Mouse (Mus musculus) adrenal gland, adult (tissue): Measurements from ENCODE around the gene Agl.

Experiments
- DNase-seq, 2 experiments: peaks; one replicate each; pipeline ENCODE4 v3.0.0; 2022 to 2023; ENCODE audit warnings: low spot score in 1 of 2; ENCODE audit not compliant: inconsistent age in 2 of 2

Gene Agl

GRCm38 (mm10) chr3:116807811-116808506 lies at the start of gene Agl:
TSS of gene Agl (minus strand) at chr3:116808166.
- DNase-seq = peak; percentile 99

DNA sequence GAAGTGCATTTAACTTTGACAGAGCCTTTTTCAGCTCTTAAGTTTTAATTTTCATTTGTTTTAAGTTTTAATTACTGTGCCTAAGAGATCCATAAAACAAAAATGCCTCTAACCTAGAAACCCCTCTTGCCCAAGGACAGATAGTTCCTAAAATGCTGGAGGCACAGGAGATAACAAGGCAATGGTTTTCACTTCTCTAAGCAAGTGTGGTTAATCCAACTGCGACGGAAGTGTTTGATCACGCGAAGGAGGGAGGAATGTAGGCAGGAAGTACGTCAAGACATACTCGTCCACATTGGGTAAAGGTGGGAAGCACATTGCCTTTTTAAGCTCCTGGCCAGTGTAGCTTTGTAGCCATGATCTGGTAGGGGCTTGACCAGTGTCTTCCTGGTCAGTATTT lies 49.6 kb upstream of the Agl start:
- DNase-seq = no peak

- no peak for DNase-seq
Measured at GRCm38 (mm10) chr3:116852421-116852820, 44.5 kb upstream of the Agl start.

GRCm38 (mm10) chr3:116850376-116850775 lies 42.4 kb upstream of the Agl start:
- DNase-seq = no peak

GRCm38 (mm10) chr3:116848936-116849335 lies 41.0 kb upstream of the Agl start:
- DNase-seq = peak; percentile 18 to 70

DNA sequence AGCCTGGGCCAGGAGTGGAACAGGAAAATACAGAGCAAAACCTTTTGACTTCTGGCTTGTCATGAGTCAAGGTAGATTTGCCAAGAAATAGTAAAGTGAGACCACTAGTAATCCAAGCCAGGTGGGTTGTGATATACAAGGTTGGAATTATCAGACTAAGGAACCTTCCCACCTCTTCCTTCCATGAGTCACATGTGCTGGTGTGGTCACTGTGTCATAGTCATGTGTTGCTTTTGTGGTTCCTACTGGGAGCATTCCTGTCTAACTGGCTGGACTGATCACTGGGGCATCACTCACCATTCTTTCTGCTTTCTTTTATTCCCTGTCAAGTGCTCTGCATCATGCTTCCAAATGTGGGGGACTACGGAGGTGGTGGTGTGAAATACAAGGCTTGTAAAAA lies 40.1 kb upstream of the Agl start:
- DNase-seq = no peak

GRCm38 (mm10) chr3:116846084-116846483 lies 38.1 kb upstream of the Agl start:
- no peak for DNase-seq

DNA sequence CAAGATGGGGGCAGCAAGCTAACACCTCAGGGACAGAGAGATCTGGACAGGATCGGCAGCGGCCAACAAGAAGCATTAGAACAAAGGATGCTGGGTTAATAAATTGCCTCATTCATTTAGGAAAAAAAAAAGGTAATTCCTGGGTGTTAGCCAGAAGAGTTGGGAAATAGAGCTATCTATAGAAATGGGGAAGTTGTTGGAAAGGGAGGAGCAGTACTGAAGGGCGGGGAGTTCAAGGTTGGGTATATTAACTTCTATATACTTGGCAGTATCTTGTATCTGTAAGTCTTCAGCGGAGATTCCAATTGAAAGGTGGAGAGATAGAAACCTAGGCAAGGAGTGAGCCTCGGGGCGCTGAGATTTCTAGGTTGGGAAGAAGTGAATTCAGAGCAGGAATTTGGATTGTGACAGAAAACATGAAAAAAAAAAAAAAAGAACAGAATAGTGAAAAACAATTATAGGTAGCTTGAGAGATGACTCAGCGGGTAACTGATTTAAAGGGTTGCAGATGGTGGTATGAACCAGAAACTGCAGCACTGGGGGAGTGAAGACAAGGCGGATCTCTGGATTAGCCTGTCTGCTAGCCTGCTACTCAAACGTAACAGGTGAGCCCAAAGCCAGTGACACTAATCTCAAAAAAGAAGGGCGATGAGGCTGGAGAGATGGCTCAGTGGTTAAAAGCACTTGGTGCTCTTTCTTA lies 37.1 kb upstream of the Agl start:
- DNase-seq = no peak

DNA sequence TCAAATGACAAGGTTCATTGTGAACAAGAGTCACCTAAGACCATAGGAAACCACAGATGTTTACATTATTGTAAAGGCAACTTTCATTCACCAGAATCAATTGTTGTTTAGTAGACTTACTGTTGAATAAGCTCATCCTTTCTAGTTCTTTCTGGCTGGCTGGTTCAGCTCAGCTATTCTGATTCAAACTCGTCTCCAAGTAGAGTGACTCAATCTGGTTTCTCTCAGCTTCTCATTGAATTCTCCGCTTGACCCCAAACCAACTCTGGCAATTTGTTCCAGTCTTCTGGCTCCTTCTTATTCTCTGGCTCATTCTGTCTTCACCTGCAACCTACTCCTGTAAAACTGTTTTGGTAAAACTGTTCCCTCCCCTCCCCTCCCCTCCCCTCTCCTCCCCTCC lies 33.3 kb upstream of the Agl start:
- DNase-seq = no peak

DNA sequence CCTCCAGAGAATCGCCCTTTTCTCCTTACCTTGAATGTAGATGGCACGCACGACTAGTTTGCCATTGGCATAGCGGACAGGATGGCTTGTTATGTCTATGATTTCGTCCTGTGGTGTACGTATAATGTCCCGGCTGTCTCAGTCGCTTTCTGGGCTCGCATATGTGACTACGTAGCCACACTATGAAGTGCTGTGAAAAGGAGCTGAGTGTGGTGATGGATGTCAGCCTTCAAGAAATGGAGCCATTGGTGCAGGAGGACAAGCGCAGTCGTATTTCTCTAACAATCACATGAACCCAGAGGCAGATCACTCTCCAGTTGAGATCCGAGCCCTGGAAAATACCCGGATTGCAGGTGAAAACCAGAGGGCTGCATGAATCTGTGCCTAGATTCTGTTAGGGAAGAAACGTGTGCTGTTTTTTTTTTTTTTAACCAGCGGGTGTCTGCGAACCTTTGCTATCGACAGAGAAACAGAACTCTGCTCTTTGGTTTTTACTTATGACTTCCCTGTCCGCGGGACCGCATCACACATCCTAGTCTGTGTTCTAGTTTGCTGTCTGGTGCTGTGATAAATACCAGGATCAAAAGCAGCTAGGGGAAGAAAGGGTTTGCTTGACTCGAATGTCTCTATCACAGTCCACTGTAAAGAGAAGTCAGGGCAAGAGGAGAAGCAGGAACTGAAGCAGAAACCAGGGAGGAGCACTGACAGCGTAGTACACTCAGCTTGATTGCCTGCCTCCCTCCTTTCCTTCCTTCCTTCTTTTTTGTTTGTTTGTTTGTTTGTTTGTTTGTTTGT lies 28.9 kb upstream of the Agl start:
- DNase-seq = no peak

GRCm38 (mm10) chr3:116835770-116836680 lies 28.1 kb upstream of the Agl start:
- DNase-seq = peak; percentile 85 to 96

DNA sequence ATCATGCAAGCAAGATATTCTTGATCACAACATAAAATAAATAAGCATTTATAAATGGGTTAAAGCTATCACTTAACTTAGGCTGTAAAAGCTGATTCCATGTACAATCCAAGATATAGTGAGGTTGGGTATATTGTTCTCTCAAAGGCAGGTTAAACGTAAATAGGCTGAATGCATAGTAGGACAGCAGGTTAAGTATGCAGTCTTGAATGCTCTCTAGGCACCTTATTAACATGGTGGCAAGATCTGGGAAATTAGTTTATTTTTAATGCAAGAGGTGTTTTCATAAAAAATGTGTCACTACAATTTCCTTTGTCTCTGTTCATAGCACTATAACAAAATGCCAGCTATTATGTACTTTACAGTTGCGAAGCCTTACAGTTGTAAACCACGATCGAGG lies 27.4 kb upstream of the Agl start:
- no peak for DNase-seq

- no peak for DNase-seq
Measured at GRCm38 (mm10) chr3:116834241-116834640, 26.3 kb upstream of the Agl start.

- no peak for DNase-seq
Measured at GRCm38 (mm10) chr3:116833491-116833890, 25.5 kb upstream of the Agl start.

GRCm38 (mm10) chr3:116832526-116833310 lies 24.8 kb upstream of the Agl start:
- DNase-seq = no peak

DNA sequence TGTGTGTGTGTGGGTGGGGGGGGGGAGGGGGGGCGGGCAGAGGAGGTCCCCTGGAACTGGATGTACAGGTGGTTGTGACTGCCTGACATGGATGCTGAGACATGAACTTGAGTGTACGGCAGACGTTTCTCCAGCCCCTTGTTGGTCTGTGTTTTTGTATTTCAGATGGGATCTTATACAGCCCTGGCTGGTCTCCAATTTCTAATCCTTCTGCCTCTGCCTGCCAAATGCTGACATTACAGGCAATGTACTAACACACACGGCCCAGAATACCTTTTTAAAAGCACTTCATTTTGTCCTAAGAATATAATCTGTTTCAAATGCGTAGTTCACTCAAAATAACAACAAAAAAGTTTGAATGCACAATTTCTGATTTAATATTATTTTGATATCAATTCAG lies 23.4 kb upstream of the Agl start:
- DNase-seq = no peak

GRCm38 (mm10) chr3:116829274-116829920 lies 21.4 kb upstream of the Agl start:
- DNase-seq = no peak

DNA sequence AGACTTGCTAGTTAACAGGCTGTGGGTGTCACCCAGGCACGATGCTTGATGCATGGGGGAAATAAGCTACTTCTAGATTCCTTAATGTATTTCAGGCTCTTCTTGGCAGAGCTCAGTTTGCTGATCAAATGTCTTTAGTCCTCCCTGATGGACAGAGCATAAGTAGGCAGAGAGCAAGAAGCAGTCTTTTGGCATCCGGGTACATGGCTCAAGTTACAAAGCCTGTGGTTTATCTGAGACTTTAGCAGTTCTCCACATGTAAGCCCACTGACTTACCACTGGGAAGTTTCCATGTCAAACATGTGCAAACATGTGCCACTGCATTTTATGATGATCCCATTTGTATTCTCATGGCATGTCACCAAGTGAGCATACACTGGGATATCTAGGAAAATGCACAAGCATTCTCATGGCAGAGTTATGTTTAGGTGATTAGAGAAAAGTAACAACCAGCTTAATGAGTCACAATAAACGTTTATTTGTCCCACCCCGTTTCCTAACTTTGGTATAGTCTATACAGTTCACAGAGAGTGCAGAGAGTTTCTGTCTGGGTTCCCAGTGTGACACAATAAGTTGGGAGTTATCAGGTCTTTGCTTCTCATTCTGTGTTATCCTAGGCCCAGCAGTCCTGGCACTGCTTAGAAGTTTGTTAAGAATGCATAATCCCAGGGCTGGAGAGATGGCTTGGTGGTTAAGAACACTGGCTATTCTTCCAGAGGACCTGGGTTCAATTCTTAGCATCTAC lies 18.7 kb upstream of the Agl start:
- no peak for DNase-seq

GRCm38 (mm10) chr3:116817231-116817630 lies 9.3 kb upstream of the Agl start:
- DNase-seq = no peak
